Mouse (Mus musculus): Measurements from ENCODE around the gene Rrp15. TPM values are rescaled to one million over a fixed set of nuclear protein-coding genes. Genes with fewer than 3 reads are reported as not detected.

Rrp15 gene
- polyA plus RNA-seq, 1 experiment from 2014 or later: 41.3 TPM

GRCm38 (mm10) chr1:186735537-186735936, 13.6 kb downstream of the Rrp15 start:
- WGBS: 97% methylated on average over 5 of the region's 5 CpGs
- Histone ChIP-seq H3K36me3 (peaks cover 42% of the 10 kb centered on the region), H3K4me1 (no peaks in the 10 kb centered on the region), H3K9ac (no peak overlapping the region), H3K9me3 (replicated peaks) (no peaks in the 10 kb centered on the region), H3K4me2 (replicated peaks) (no peak overlapping the region), H3K27me3 (no peaks in the 10 kb centered on the region), H3K4me3 (no peak overlapping the region), H3K27ac (no peak overlapping the region)
- ATAC-seq (ENCODE audit: low FRiP score): no peak

DNA sequence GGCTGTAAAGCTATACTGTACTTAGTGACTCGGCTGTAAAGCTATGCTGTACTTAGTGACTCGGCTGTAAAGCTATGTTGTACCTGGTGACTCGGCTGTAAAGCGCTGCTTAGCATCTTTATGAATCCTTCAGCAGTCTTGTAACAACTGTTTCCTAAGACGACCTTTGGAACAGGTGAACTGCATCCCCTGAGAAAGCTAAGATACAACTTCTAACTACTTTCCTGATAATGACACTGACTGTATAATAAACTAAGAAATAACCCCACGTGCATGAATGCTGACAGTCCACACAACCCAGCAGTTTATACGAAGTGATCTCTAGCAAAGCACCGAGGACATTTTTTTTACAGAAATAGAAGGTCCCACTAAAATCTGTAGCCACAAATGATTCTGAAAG, 16.1 kb downstream of the Rrp15 start:
- ATAC-seq (ENCODE audit: low FRiP score): no peak
- peaks cover 30% of the 10 kb centered on the region for H3K36me3 ChIP-seq
- no peaks in the 10 kb centered on the region for H3K4me1 ChIP-seq
- H3K4me2 ChIP-seq (replicated peaks): no peak overlapping the region
- H3K27me3 ChIP-seq: no peaks in the 10 kb centered on the region
- H3K9ac ChIP-seq: no peak overlapping the region
- H3K9me3 ChIP-seq (replicated peaks): no peaks in the 10 kb centered on the region
- WGBS: 95% methylated on average over 8 of the region's 8 CpGs
- no peak overlapping the region; the same call in 1 of the 2 replicates for H3K27ac ChIP-seq
- no peak overlapping the region for H3K4me3 ChIP-seq

DNA sequence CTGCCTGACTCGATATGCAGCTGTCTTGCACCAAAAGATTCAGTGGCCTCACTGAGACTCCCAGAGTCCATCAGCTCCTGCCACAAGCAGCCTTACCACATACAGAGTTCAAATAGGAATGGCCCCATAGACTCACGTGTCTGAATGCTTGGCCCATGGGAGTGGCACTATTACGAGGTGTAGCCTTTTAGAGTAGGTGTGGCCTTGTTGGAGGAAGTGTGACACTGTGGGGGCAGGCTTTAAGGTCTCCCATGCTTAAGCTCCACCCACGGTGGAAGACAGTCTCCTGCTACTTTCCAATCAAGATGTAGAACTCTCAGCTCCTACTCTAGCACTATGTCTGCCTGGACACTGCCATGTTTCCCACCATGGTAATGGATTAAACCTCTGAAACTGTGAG, 20.4 kb downstream of the Rrp15 start:
- Histone ChIP-seq H3K36me3 (0 out of 2 replicates have a peak, but pooled peaks cover 4% of the 10 kb centered on the region), H3K27me3 (no peaks in the 10 kb centered on the region), H3K27ac (no peak overlapping the region), H3K9me3 (replicated peaks) (no peaks in the 10 kb centered on the region), H3K4me1 (no peaks in the 10 kb centered on the region), H3K4me2 (replicated peaks) (no peak overlapping the region), H3K4me3 (no peak overlapping the region), H3K9ac (no peak overlapping the region)
- no peak for ATAC-seq (ENCODE audit: low FRiP score)
- WGBS: 73% methylated on average over 4 of the region's 4 CpGs

DNA sequence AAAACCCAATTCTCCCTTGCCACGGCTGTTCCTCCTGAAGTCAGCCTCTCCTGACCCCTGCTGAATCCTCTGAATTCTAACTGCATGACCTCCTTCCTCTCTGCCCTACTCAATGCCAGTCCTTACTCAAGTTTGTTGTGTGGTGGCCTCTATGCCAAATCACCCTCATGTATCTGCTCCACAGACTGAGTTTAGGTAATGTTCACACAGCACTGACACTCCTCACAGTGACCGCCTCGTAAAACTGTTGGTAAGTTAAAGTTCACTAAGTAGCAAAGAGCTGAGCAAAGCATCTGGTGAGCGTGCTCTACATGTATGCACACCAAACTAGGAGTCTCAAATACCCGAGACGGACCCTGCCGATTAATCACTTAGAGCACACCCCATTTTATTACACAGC, 23.0 kb downstream of the Rrp15 start:
- H3K9ac ChIP-seq: no peak overlapping the region
- H3K4me1 ChIP-seq: no peaks in the 10 kb centered on the region
- ATAC-seq (ENCODE audit: low FRiP score): no peak
- 86% methylated on average over 7 of the region's 7 CpGs for WGBS
- no peaks in the 10 kb centered on the region for H3K36me3 ChIP-seq
- H3K4me2 ChIP-seq (replicated peaks): no peak overlapping the region
- no peak overlapping the region for H3K27ac ChIP-seq
- no peaks in the 10 kb centered on the region for H3K9me3 ChIP-seq (replicated peaks)
- H3K27me3 ChIP-seq: no peaks in the 10 kb centered on the region
- H3K4me3 ChIP-seq: no peak overlapping the region

DNA sequence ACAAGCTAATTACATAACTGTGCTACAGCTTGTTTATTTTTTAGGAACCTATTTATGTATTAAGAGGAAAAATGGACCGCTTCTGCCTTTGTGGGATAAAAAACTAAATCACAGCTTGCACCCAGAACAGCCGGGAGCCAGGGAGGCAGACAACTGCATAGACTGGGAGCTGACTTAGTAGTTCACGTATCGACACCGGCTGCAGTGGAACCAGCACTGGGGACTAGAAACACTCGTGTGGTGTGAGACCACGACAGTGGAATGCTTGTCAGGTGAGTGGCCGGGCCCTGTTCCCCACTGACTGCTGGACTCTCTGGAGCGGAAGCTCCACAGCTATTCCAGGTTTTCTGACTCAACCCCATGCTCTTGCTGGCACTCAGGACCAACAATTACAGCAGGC, 26.9 kb downstream of the Rrp15 start:
- WGBS: 83% methylated on average over 9 of the region's 9 CpGs
- Histone ChIP-seq H3K9ac (no peak overlapping the region), H3K36me3 (peaks cover 14% of the 10 kb centered on the region), H3K9me3 (replicated peaks) (no peaks in the 10 kb centered on the region), H3K4me1 (no peaks in the 10 kb centered on the region), H3K4me3 (no peak overlapping the region), H3K27me3 (no peaks in the 10 kb centered on the region), H3K4me2 (replicated peaks) (no peak overlapping the region), H3K27ac (no peak overlapping the region)
- no peak for ATAC-seq (ENCODE audit: low FRiP score)

- no peak overlapping the region for H3K4me2 ChIP-seq (replicated peaks)
- H3K9ac ChIP-seq: no peak overlapping the region
- no peak; the same call in 1 of the 2 replicates for ATAC-seq (ENCODE audit: low FRiP score)
- WGBS: 39% methylated on average over 12 of the region's 12 CpGs
- H3K36me3 ChIP-seq: peaks cover 18% of the 10 kb centered on the region
- no peak overlapping the region for H3K4me3 ChIP-seq
- H3K27ac ChIP-seq: no peak overlapping the region
- H3K9me3 ChIP-seq (replicated peaks): no peaks in the 10 kb centered on the region
- H3K4me1 ChIP-seq: no peaks in the 10 kb centered on the region
- H3K27me3 ChIP-seq: no peaks in the 10 kb centered on the region
Measured at GRCm38 (mm10) chr1:186721846-186722245, 27.3 kb downstream of the Rrp15 start.

DNA sequence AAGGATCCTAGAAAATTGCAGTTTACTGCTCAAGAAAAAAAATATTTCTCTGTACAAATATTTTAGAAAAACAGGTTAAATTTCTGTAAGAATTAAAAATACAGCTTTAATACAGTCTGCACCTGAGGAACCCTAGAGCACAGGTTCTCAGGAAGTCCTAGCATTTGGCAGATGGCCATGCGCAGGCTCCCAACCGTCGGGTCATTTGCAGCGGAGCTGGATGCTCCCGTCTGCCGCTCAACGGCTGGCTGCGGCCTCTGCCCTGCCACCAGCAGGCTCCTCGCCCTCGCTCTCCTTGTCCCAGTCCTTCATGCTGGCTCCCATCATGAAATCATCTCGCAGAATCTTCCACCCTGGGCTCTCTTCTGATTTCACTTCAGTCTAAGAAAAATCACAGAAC, 28.0 kb downstream of the Rrp15 start:
- 95% methylated on average over 11 of the region's 11 CpGs for WGBS
- peaks cover 18% of the 10 kb centered on the region for H3K36me3 ChIP-seq
- no peak overlapping the region for H3K9ac ChIP-seq
- H3K4me1 ChIP-seq: no peaks in the 10 kb centered on the region
- H3K4me2 ChIP-seq (replicated peaks): no peak overlapping the region
- H3K27me3 ChIP-seq: no peaks in the 10 kb centered on the region
- no peak for ATAC-seq (ENCODE audit: low FRiP score)
- H3K27ac ChIP-seq: no peak overlapping the region
- no peak overlapping the region for H3K4me3 ChIP-seq
- no peaks in the 10 kb centered on the region for H3K9me3 ChIP-seq (replicated peaks)

DNA sequence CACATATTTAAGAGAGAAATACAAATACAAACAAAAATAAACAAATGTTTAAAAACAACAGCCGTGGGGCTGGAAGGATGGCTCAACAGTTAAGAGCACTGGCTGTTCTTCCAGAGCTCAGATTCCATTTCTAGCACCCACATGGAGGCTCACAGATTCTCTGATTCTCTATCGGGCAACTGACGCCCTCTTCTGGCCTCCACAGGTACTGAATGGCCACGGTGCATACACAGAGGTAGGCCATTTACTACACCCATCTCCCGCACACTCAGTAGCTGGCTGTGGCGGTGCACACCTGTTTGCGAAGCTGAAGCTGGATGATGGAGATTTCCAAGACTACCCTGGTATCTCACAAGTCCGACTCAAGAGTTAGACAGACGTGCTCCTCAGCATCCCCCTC, 29.4 kb downstream of the Rrp15 start:
- H3K36me3 ChIP-seq: peaks cover 18% of the 10 kb centered on the region
- no peak overlapping the region for H3K4me2 ChIP-seq (replicated peaks)
- no peak overlapping the region for H3K9ac ChIP-seq
- no peaks in the 10 kb centered on the region for H3K27me3 ChIP-seq
- 91% methylated on average over 9 of the region's 9 CpGs for WGBS
- H3K9me3 ChIP-seq (replicated peaks): no peaks in the 10 kb centered on the region
- no peaks in the 10 kb centered on the region for H3K4me1 ChIP-seq
- no peak overlapping the region for H3K4me3 ChIP-seq
- ATAC-seq (ENCODE audit: low FRiP score): no peak
- H3K27ac ChIP-seq: no peak overlapping the region

DNA sequence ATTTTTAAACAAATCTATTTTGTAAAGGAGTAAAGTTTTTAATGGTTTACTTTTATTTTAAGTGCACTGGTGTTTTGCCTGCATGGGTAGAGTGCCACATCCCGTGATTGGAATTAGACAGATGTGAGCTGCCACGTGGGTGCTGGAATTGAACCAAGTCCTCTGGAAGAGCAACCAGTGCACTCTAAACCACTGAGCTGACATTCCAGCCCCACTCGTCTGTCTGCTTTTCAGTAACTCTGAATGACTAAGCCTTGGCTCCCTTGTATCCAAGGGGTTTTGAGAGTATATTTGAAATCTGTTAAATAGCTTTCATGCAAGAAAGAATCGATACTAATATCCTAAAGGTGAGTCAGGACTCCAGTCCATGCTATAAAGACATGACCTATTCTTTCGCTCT, 30.3 kb downstream of the Rrp15 start:
- H3K27me3 ChIP-seq: no peaks in the 10 kb centered on the region
- H3K4me3 ChIP-seq: no peak overlapping the region
- H3K9me3 ChIP-seq (replicated peaks): no peaks in the 10 kb centered on the region
- H3K27ac ChIP-seq: no peak overlapping the region
- no peak overlapping the region for H3K9ac ChIP-seq
- WGBS: 87% methylated on average over 5 of the region's 5 CpGs
- ATAC-seq (ENCODE audit: low FRiP score): no peak
- H3K4me1 ChIP-seq: no peaks in the 10 kb centered on the region
- H3K36me3 ChIP-seq: peaks cover 18% of the 10 kb centered on the region
- no peak overlapping the region for H3K4me2 ChIP-seq (replicated peaks)

GRCm38 (mm10) chr1:186714980-186715896, 33.9 kb downstream of the Rrp15 start:
- Histone ChIP-seq H3K4me2 (replicated peaks) (no peak overlapping the region), H3K9me3 (replicated peaks) (no peaks in the 10 kb centered on the region), H3K27me3 (no peaks in the 10 kb centered on the region), H3K4me3 (no peak overlapping the region), H3K27ac (no peak overlapping the region), H3K9ac (no peak overlapping the region), H3K4me1 (no peaks in the 10 kb centered on the region), H3K36me3 (peaks cover 13% of the 10 kb centered on the region)
- WGBS: 82% methylated on average over 17 of the region's 17 CpGs
- no peak for ATAC-seq (ENCODE audit: low FRiP score)

DNA sequence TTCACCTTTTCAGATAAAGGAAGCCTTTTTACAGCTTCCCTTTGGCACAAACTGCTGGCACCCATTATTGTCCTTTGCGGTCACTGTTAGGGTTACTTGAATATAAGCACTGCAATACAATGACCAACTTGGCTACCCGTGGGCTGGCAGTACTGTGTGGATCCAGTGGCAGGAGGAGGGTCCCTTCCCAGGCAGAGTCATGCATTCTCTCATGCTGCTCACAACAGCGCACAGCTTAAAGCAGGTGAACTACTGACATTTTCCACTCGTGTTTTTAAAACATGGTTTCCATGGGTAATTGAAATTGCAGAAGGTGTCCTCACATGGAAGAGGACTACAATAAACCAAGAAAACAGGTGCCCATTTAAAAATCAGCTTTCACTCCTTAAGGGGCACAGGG, 34.9 kb downstream of the Rrp15 start:
- Histone ChIP-seq H3K4me3 (no peak overlapping the region), H3K9ac (no peak overlapping the region), H3K36me3 (peaks cover 4% of the 10 kb centered on the region; the same call in 1 of the 2 replicates), H3K27ac (no peak overlapping the region), H3K9me3 (replicated peaks) (no peaks in the 10 kb centered on the region), H3K4me2 (replicated peaks) (no peak overlapping the region), H3K4me1 (no peaks in the 10 kb centered on the region), H3K27me3 (no peaks in the 10 kb centered on the region)
- ATAC-seq (ENCODE audit: low FRiP score): no peak
- WGBS: 89% methylated on average over 4 of the region's 4 CpGs

DNA sequence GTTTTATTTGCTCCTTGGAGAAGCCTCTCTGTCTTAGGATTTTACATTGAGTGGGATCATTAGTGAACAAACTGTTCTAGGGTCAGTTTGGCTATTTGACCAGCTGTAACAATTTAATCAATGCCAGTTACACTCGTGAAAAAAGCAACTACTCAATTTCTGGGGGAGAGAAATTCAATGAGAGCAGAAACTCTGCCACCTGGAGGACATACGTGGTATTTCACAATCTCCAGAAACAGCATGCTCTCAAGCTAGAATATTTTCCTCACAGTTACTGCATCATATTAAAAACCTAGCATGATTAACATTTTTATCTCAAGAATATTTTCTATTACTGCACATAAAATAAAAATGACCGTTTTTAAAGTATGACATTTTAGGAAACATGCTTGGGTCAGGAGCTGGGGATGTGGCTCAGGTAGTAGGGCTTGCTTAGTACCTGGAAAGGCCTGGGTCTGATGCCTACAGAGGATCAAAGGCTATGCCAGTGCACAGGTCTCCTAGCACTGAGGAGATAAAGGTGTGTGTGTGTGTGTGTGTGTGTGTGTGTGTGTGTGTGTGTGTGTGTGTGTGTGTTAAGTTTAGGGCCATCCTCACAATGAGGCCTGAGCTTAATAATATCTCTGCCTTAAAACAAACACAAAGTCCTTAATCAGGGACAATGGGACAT, 36.2 kb downstream of the Rrp15 start:
- no peaks in the 10 kb centered on the region for H3K27me3 ChIP-seq
- H3K4me3 ChIP-seq: no peak overlapping the region
- no peaks in the 10 kb centered on the region for H3K9me3 ChIP-seq (replicated peaks)
- no peak for ATAC-seq (ENCODE audit: low FRiP score)
- H3K36me3 ChIP-seq: peaks cover 4% of the 10 kb centered on the region; the same call in 1 of the 2 replicates
- no peak overlapping the region for H3K4me2 ChIP-seq (replicated peaks)
- 7% methylated on average over 3 of the region's 3 CpGs for WGBS
- no peaks in the 10 kb centered on the region for H3K4me1 ChIP-seq
- H3K9ac ChIP-seq: no peak overlapping the region
- no peak overlapping the region for H3K27ac ChIP-seq

All from hindbrain, embryonic 12.5 days (tissue).